Comparison of ENCODE assay signal across 15 mouse cellular contexts in genomic region chr10:76903694-76904093, GRCm38 (mm10). TPM values are rescaled to one million over a fixed set of nuclear protein-coding genes. Genes with fewer than 3 reads are reported as not detected.
DNase-seq lines count a peak whose midpoint lies in the region; ATAC-seq and TF ChIP-seq lines count a peak whose summit lies in the region.
"Had no signal": no experiment of that assay in that cellular context is flagged by ENCODE, and none has a peak within 500 bp of the region (broad histone marks: within the 10 kb centered on the region; RNA-seq: fewer than 3 reads in every experiment).

No protein-coding gene starts in this region.

- no peak for TF ChIP-seq POLR2A in limb, embryonic 14.5 days (IDR thresholded peaks at IDR 0.05; ENCODE audit: borderline replicate concordance, extremely low read depth, insufficient read depth, insufficient read length)

- no peak for ATAC-seq in forebrain, embryonic 14.5 days
- ATAC-seq in forebrain, postnatal 0 days = no peak
- ATAC-seq in limb, embryonic 14.5 days (ENCODE audit: low FRiP score, low read depth) = no peak
- no peak for ATAC-seq in midbrain, embryonic 14.5 days (ENCODE audit: low FRiP score, low TSS enrichment)
- no peak for ATAC-seq in megakaryocyte-erythroid progenitor cell, adult 5-6 weeks (replicated peaks; ENCODE audit: low FRiP score, low TSS enrichment, poor library complexity, severe bottlenecking)
- ATAC-seq: activated CD4-positive, CD25-positive, alpha-beta regulatory T cell, adult 4 months; forebrain, embryonic 13.5 days had no signal

- H3K9me3 ChIP-seq in forebrain, embryonic 14.5 days (replicated peaks; ENCODE audit: control insufficient read depth, low read length) = no peaks in the 10 kb centered on the region
- H3K9me3 ChIP-seq in forebrain, postnatal 0 days (ENCODE audit: low read length) = no peaks in the 10 kb centered on the region
- H3K9me3 ChIP-seq in limb, embryonic 14.5 days (ENCODE audit: control insufficient read depth, low read length) = no peaks in the 10 kb centered on the region
- H3K9me3 ChIP-seq in limb, embryonic 10.5 days (replicated peaks) = no peaks in the 10 kb centered on the region
- H3K9me3 ChIP-seq in midbrain, embryonic 14.5 days (ENCODE audit: control insufficient read depth, low read length) = no peaks in the 10 kb centered on the region
- H3K9me3 ChIP-seq: forebrain, embryonic 13.5 days; liver, embryonic 15.5 days had no signal

- no peak for DNase-seq in forebrain, embryonic 14.5 days (ENCODE audit: low spot score)
- DNase-seq in forebrain, postnatal 0 days = no peak
- peak; percentile 11 for DNase-seq in limb, embryonic 14.5 days (ENCODE audit: low spot score)
- DNase-seq in limb, embryonic 10.5 days (ENCODE audit: low spot score) = no peak
- peak; percentile 47 for DNase-seq in NIH3T3 (ENCODE audit: low read depth)
- peak; percentile 3 for DNase-seq in midbrain, embryonic 14.5 days
- no peak for DNase-seq in urinary bladder, postnatal 10 days (ENCODE audit: low spot score)
- DNase-seq: B cell, adult 2 months; cerebellum, adult 8-10 months; kidney, adult 9 months; right cerebral cortex, adult 18-20 months had no signal

- WGBS in forebrain, embryonic 14.5 days = 75% methylated on average over 3 of the region's 3 CpGs
- whole genome bisulfite sequencing in forebrain, postnatal 0 days = 67% methylated on average over 3 of the region's 3 CpGs
- WGBS in limb, embryonic 14.5 days = 50% methylated on average over 3 of the region's 3 CpGs
- 75% methylated on average over 3 of the region's 3 CpGs for WGBS in limb, embryonic 10.5 days
- 75% methylated on average over 3 of the region's 3 CpGs for WGBS in midbrain, embryonic 14.5 days

- no peak for TF ChIP-seq CTCF in forebrain, postnatal 0 days (IDR thresholded peaks at IDR 0.05; ENCODE audit: low read depth)

- H3K4me3 ChIP-seq in forebrain, embryonic 14.5 days (ENCODE audit: low read depth, low read length) = no peak overlapping the region
- H3K4me3 ChIP-seq in forebrain, postnatal 0 days (ENCODE audit: low read depth, low read length) = no peak overlapping the region
- no peak overlapping the region for H3K4me3 ChIP-seq in limb, embryonic 14.5 days (replicated peaks; ENCODE audit: low read length)
- no peak overlapping the region for H3K4me3 ChIP-seq in limb, embryonic 10.5 days
- no peak overlapping the region for H3K4me3 ChIP-seq in midbrain, embryonic 14.5 days (replicated peaks; ENCODE audit: low read depth, low read length)
- H3K4me3 ChIP-seq: forebrain, embryonic 13.5 days; liver, embryonic 15.5 days had no signal

- H3K36me3 ChIP-seq in forebrain, embryonic 14.5 days (ENCODE audit: control insufficient read depth, insufficient read depth, low read length) = no peaks in the 10 kb centered on the region
- no peaks in the 10 kb centered on the region for H3K36me3 ChIP-seq in forebrain, postnatal 0 days (ENCODE audit: insufficient read depth)
- no peaks in the 10 kb centered on the region for H3K36me3 ChIP-seq in limb, embryonic 14.5 days (ENCODE audit: control insufficient read depth, insufficient read depth, low read length)
- H3K36me3 ChIP-seq in limb, embryonic 10.5 days = no peaks in the 10 kb centered on the region
- no peaks in the 10 kb centered on the region for H3K36me3 ChIP-seq in midbrain, embryonic 14.5 days (ENCODE audit: control insufficient read depth, insufficient read depth, low read length)
- H3K36me3 ChIP-seq: liver, embryonic 15.5 days had no signal

- H3K27ac ChIP-seq in forebrain, embryonic 14.5 days (ENCODE audit: low read depth, low read length) = 0 out of 2 replicates have a peak overlapping the region, but pooled peaks have one; percentile 7
- no peak overlapping the region for H3K27ac ChIP-seq in forebrain, postnatal 0 days (ENCODE audit: low read depth, low read length)
- H3K27ac ChIP-seq in limb, embryonic 14.5 days (replicated peaks; ENCODE audit: low read depth, low read length) = no peak overlapping the region
- H3K27ac ChIP-seq in limb, embryonic 10.5 days = no peak overlapping the region; the same call in 1 of the 2 replicates
- H3K27ac ChIP-seq in midbrain, embryonic 14.5 days (replicated peaks; ENCODE audit: low read depth, low read length) = no peak overlapping the region; the same call in 1 of the 2 replicates
- H3K27ac ChIP-seq: forebrain, embryonic 13.5 days; liver, embryonic 15.5 days had no signal

- no peak overlapping the region for H3K4me2 ChIP-seq in forebrain, embryonic 14.5 days (ENCODE audit: low read length)
- no peak overlapping the region for H3K4me2 ChIP-seq in forebrain, postnatal 0 days (ENCODE audit: low read depth)
- H3K4me2 ChIP-seq in limb, embryonic 14.5 days (replicated peaks; ENCODE audit: low read depth, low read length, severe bottlenecking) = no peak overlapping the region
- H3K4me2 ChIP-seq in midbrain, embryonic 14.5 days (ENCODE audit: low read length) = no peak overlapping the region
- H3K4me2 ChIP-seq: forebrain, embryonic 13.5 days; liver, embryonic 15.5 days had no signal

- peaks cover 10% of the 10 kb centered on the region for H3K4me1 ChIP-seq in forebrain, embryonic 14.5 days (ENCODE audit: control insufficient read depth, insufficient read depth, low read length)
- H3K4me1 ChIP-seq in forebrain, postnatal 0 days (ENCODE audit: insufficient read depth) = no peaks in the 10 kb centered on the region
- peaks cover 12% of the 10 kb centered on the region for H3K4me1 ChIP-seq in limb, embryonic 14.5 days (ENCODE audit: control insufficient read depth, insufficient read depth, low read length)
- peaks cover 23% of the 10 kb centered on the region for H3K4me1 ChIP-seq in limb, embryonic 10.5 days
- H3K4me1 ChIP-seq in midbrain, embryonic 14.5 days (ENCODE audit: control insufficient read depth, insufficient read depth, low read length) = peaks cover 10% of the 10 kb centered on the region; the same call in 1 of the 2 replicates

- no peak overlapping the region for H3K9ac ChIP-seq in forebrain, embryonic 14.5 days (ENCODE audit: low read length)
- no peak overlapping the region for H3K9ac ChIP-seq in forebrain, postnatal 0 days
- H3K9ac ChIP-seq in limb, embryonic 14.5 days (ENCODE audit: low read depth, low read length, severe bottlenecking) = no peak overlapping the region
- H3K9ac ChIP-seq in midbrain, embryonic 14.5 days (replicated peaks; ENCODE audit: low read length) = no peak overlapping the region
- H3K9ac ChIP-seq: forebrain, embryonic 13.5 days; liver, embryonic 15.5 days had no signal

- no peaks in the 10 kb centered on the region for H3K27me3 ChIP-seq in forebrain, embryonic 14.5 days (replicated peaks; ENCODE audit: control insufficient read depth, insufficient read depth, low read length)
- no peaks in the 10 kb centered on the region for H3K27me3 ChIP-seq in forebrain, postnatal 0 days (ENCODE audit: insufficient read depth, low read length)
- H3K27me3 ChIP-seq in limb, embryonic 14.5 days (ENCODE audit: control insufficient read depth, insufficient read depth, low read length) = no peaks in the 10 kb centered on the region
- H3K27me3 ChIP-seq in limb, embryonic 10.5 days (ENCODE audit: low read depth, poor library complexity, severe bottlenecking) = no peaks in the 10 kb centered on the region
- H3K27me3 ChIP-seq in midbrain, embryonic 14.5 days (ENCODE audit: control insufficient read depth, insufficient read depth, low read length) = no peaks in the 10 kb centered on the region
- H3K27me3 ChIP-seq: forebrain, embryonic 13.5 days; liver, embryonic 15.5 days had no signal

RNA-seq across cellular contexts. Expression of gene Pcbp3, which starts 58.0 kb away (rescaled TPM):
- polyA plus RNA-seq in forebrain, embryonic 14.5 days (2014; fragmentation: Nextera tagmentation; extraction: Ambion mirVana) = 30.5 and 39.0 TPM in 2 replicates
- 32.9 and 40.4 TPM in 2 replicates for total RNA-seq in forebrain, postnatal 0 days (2014; rRNA removed)
- polyA plus RNA-seq in forebrain, postnatal 0 days (2015; fragmentation: Nextera tagmentation; extraction: Ambion mirVana) = 74.7 and 78.6 TPM in 2 replicates
- polyA plus RNA-seq in limb, embryonic 14.5 days (2012; rRNA removed) = 16.4 and 20.1 TPM in 2 replicates
- polyA plus RNA-seq in limb, embryonic 14.5 days (2014; fragmentation: Nextera tagmentation; extraction: Ambion mirVana) = 10.6 and 11.5 TPM in 2 replicates
- 44.9 and 47.3 TPM in 2 replicates for polyA plus RNA-seq in limb, embryonic 10.5 days (2016; fragmentation: Nextera tagmentation; extraction: Ambion mirVana)
- polyA plus RNA-seq in midbrain, embryonic 14.5 days (2014; fragmentation: Nextera tagmentation; extraction: Ambion mirVana) = 37.3 and 43.3 TPM in 2 replicates
- 16.8 and 20.1 TPM in 2 replicates for total RNA-seq in megakaryocyte-erythroid progenitor cell, adult 5-6 weeks (2014; fragmentation: Nextera tagmentation)
- total RNA-seq in megakaryocyte-erythroid progenitor cell, adult 5-6 weeks (2017) = 11.1 and 15.5 TPM in 2 replicates

Comparison
In these comparisons a context has a peak if more than half of its experiments do, and no peak if none do; other contexts are left out.
1. DNase-seq: peak in limb, embryonic 14.5 days (single experiment), NIH3T3 (single experiment) and midbrain, embryonic 14.5 days (single experiment); none in forebrain, embryonic 14.5 days (single experiment), forebrain, postnatal 0 days (single experiment), limb, embryonic 10.5 days (single experiment) and urinary bladder, postnatal 10 days (single experiment).